Mouse (Mus musculus) MEL (cell line): Measurements from ENCODE around the gene Stag1.

Experiments
- BHLHE40 ChIP-seq: IDR thresholded peaks from 2 replicates; pipeline ENCODE4 v1.6.1; 2012; ENCODE audit warnings: low read depth, mild to moderate bottlenecking, inconsistent platforms, low read length, improper control_type of control experiment, borderline replicate concordance
- CHD1 ChIP-seq: IDR thresholded peaks from 2 replicates; pipeline ENCODE4 v1.6.1; 2012; ENCODE audit warnings: low read depth, mild to moderate bottlenecking, inconsistent platforms, low read length, improper control_type of control experiment
- CHD2 ChIP-seq: IDR thresholded peaks from 2 replicates; pipeline ENCODE4 v1.6.1; 2011; ENCODE audit warnings: low read length, improper control_type of control experiment
- CTCF ChIP-seq, 3 experiments: IDR thresholded peaks in 2 of 3; conservative IDR thresholded peaks in 1 of 3; 2 replicates each; pipeline ENCODE4 v1.5.1; 2011 to 2012; ENCODE audit warnings: low read length in 3 of 3, low read depth in 2 of 3, mild to moderate bottlenecking in 2 of 3, improper control_type of control experiment in 1 of 3, inconsistent platforms in 1 of 3, mixed read lengths in 1 of 3, moderate library complexity in 1 of 3; ENCODE audit not compliant: control insufficient read depth in 1 of 3, insufficient read depth in 1 of 3, poor library complexity in 1 of 3, severe bottlenecking in 1 of 3
- EP300 ChIP-seq, 2 experiments: IDR thresholded peaks; 2 replicates each; pipeline ENCODE4 v1.6.1; 2011; ENCODE audit warnings: improper control_type of control experiment in 2 of 2, low read length in 2 of 2, low read depth in 1 of 2, mild to moderate bottlenecking in 1 of 2
- ETS1 ChIP-seq: IDR thresholded peaks from 2 replicates; pipeline ENCODE4 v1.6.1; 2012; ENCODE audit warnings: low read depth, mild to moderate bottlenecking, inconsistent platforms, low read length, improper control_type of control experiment, moderate library complexity
- GATA1 ChIP-seq: IDR thresholded peaks from 2 replicates; pipeline ENCODE4 v1.6.1; 2011; ENCODE audit warnings: low read depth, low read length, improper control_type of control experiment
- HCFC1 ChIP-seq: IDR thresholded peaks from 2 replicates; pipeline ENCODE4 v1.6.1; 2012; ENCODE audit warnings: low read depth, mild to moderate bottlenecking, inconsistent platforms, low read length, improper control_type of control experiment, moderate library complexity
- POLR2A ChIP-seq, 2 experiments: IDR thresholded peaks; 2 replicates each; pipeline ENCODE4 v1.6.1; 2011 to 2012; ENCODE audit warnings: low read length in 2 of 2, mild to moderate bottlenecking in 2 of 2, control low read depth in 1 of 2, improper control_type of control experiment in 1 of 2, low read depth in 1 of 2, moderate library complexity in 1 of 2; ENCODE audit not compliant: control insufficient read depth in 1 of 2, insufficient read depth in 1 of 2, poor library complexity in 1 of 2
- SIN3A ChIP-seq: IDR thresholded peaks from 2 replicates; pipeline ENCODE4 v1.6.1; 2012; ENCODE audit warnings: low read length, improper control_type of control experiment, inconsistent platforms
- TCF12 ChIP-seq: IDR thresholded peaks from 2 replicates; pipeline ENCODE4 v1.6.1; 2014; ENCODE audit warnings: low read depth, mild to moderate bottlenecking, inconsistent platforms, low read length, improper control_type of control experiment, moderate library complexity
- UBTF ChIP-seq: IDR thresholded peaks from 2 replicates; pipeline ENCODE4 v1.6.1; 2012; ENCODE audit warnings: low read depth, mild to moderate bottlenecking, inconsistent platforms, low read length, improper control_type of control experiment, moderate library complexity, borderline replicate concordance; ENCODE audit not compliant: insufficient read depth
- ZNF384 ChIP-seq: IDR thresholded peaks from 2 replicates; pipeline ENCODE4 v1.6.1; 2012; ENCODE audit warnings: low read depth, mild to moderate bottlenecking, inconsistent platforms, low read length, improper control_type of control experiment

DNA sequence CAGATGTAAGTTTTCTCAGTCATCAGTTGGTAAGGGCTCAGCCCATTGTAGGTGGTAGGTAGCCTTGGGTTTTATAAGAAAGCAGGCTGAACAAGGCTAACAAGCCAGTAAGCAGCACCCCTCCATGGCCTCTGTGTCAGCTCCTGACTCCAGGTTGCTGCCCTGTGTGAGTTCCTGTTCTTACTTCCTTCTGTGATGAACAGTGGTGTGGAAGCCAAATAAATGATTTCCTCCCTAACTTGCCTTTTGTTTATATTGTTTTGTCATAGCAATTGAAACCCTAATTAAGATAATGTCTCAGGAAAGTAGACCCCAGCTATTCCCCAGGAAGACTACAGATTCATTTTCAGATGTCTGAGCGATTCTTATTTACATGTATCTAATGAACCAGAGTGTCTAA, 134.2 kb downstream of the Stag1 start:
- no peak for TF ChIP-seq UBTF
- TF ChIP-seq GATA1, result no peak
- TF ChIP-seq CHD2, result no peak
- TF ChIP-seq CHD1, result no peak
- TF ChIP-seq SIN3A, result no peak
- no peak for TF ChIP-seq BHLHE40
- no peak for TF ChIP-seq EP300 (IDR thresholded peaks at IDR 0.05; ENCODE audit: low read depth in 1 of 2, low read length in 2 of 2)
- TF ChIP-seq CTCF (IDR thresholded peaks at IDR 0.05 in 2 of 3, conservative IDR thresholded peaks at IDR 0.05 in 1 of 3; ENCODE audit: control insufficient read depth in 1 of 3, insufficient read depth in 1 of 3, low read depth in 2 of 3, low read length in 3 of 3, poor library complexity in 1 of 3, severe bottlenecking in 1 of 3), result no peak
- TF ChIP-seq HCFC1, result no peak
- no peak for TF ChIP-seq ETS1
- no peak for TF ChIP-seq TCF12
- no peak for TF ChIP-seq ZNF384
- no peak for TF ChIP-seq POLR2A (IDR thresholded peaks at IDR 0.05; ENCODE audit: control insufficient read depth in 1 of 2, insufficient read depth in 1 of 2, low read depth in 1 of 2, low read length in 2 of 2, poor library complexity in 1 of 2)
